Mouse (Mus musculus) MEL (cell line): Measurements from ENCODE around the gene Pcnx. TPM values are rescaled to one million over a fixed set of nuclear protein-coding genes. Genes with fewer than 3 reads are reported as not detected.

Experiments used
- DNase-seq: peaks from one replicate; pipeline ENCODE4 v3.0.0; 2011; ENCODE audit warnings: low read depth, low spot score
- H3K27ac ChIP-seq: 2 replicates; pipeline ENCODE4 v1.5.1; 2012; ENCODE audit warnings: low read depth, mild to moderate bottlenecking, control low read depth, low read length, moderate library complexity; ENCODE audit not compliant: control insufficient read depth
- H3K27me3 ChIP-seq, 2 experiments: fragments of 150-350 bp in 1 of 2; sonication (generic) in 1 of 2; 2 replicates each; pipeline ENCODE4 v1.6.1; 2012; ENCODE audit warnings: low read length in 2 of 2, mild to moderate bottlenecking in 2 of 2, improper control_type of control experiment in 1 of 2, moderate library complexity in 1 of 2; ENCODE audit not compliant: insufficient read depth in 2 of 2, control insufficient read depth in 1 of 2
- H3K36me3 ChIP-seq, 2 experiments: 2 replicates each; pipeline ENCODE4 v1.6.1; 2012 to 2014; ENCODE audit warnings: low read length in 2 of 2, improper control_type of control experiment in 1 of 2, inconsistent platforms in 1 of 2, mild to moderate bottlenecking in 1 of 2; ENCODE audit not compliant: insufficient read depth in 2 of 2, control insufficient read depth in 1 of 2
- H3K4me1 ChIP-seq, 2 experiments: fragments of 150-350 bp in 1 of 2; sonication (generic) in 1 of 2; 2 replicates each; pipeline ENCODE4 v1.6.1; 2012; ENCODE audit warnings: low read length in 2 of 2, improper control_type of control experiment in 1 of 2, mild to moderate bottlenecking in 1 of 2; ENCODE audit not compliant: insufficient read depth in 2 of 2, control insufficient read depth in 1 of 2
- H3K4me3 ChIP-seq, 2 experiments: fragments of 150-350 bp in 1 of 2; sonication (generic) in 1 of 2; 2 replicates each; pipeline ENCODE4 v1.5.1; 2012; ENCODE audit warnings: low read depth in 2 of 2, low read length in 2 of 2, mild to moderate bottlenecking in 2 of 2, moderate library complexity in 2 of 2, control low read depth in 1 of 2, improper control_type of control experiment in 1 of 2; ENCODE audit not compliant: control insufficient read depth in 1 of 2, insufficient read depth in 1 of 2
- H3K79me2 ChIP-seq: 2 replicates; pipeline ENCODE4 v1.6.1; 2012; ENCODE audit warnings: mild to moderate bottlenecking, low read length, moderate library complexity; ENCODE audit not compliant: control insufficient read depth, poor library complexity, insufficient read depth
- H3K9ac ChIP-seq: 2 replicates; pipeline ENCODE4 v1.6.1; 2012; ENCODE audit warnings: low read depth, mild to moderate bottlenecking, control low read depth, low read length, moderate library complexity; ENCODE audit not compliant: control insufficient read depth, poor library complexity, severe bottlenecking
- H3K9me3 ChIP-seq: fragments of 150-350 bp; sonication (generic); replicated peaks from 2 replicates; pipeline ENCODE4 v1.6.1; 2012; ENCODE audit warnings: mild to moderate bottlenecking, low read length, improper control_type of control experiment, moderate library complexity; ENCODE audit not compliant: insufficient read depth
- BHLHE40 ChIP-seq: IDR thresholded peaks from 2 replicates; pipeline ENCODE4 v1.6.1; 2012; ENCODE audit warnings: low read depth, mild to moderate bottlenecking, inconsistent platforms, low read length, improper control_type of control experiment, borderline replicate concordance
- E2F4 ChIP-seq: IDR thresholded peaks from 2 replicates; pipeline ENCODE4 v1.6.1; 2011; ENCODE audit warnings: low read depth, low read length, improper control_type of control experiment, borderline replicate concordance
- GATA1 ChIP-seq: IDR thresholded peaks from 2 replicates; pipeline ENCODE4 v1.6.1; 2011; ENCODE audit warnings: low read depth, low read length, improper control_type of control experiment
- MAX ChIP-seq: IDR thresholded peaks from 2 replicates; pipeline ENCODE4 v1.6.1; 2011; ENCODE audit warnings: low read length, improper control_type of control experiment
- MEF2A ChIP-seq: IDR thresholded peaks from 2 replicates; pipeline ENCODE4 v1.6.1; 2014; ENCODE audit warnings: low read depth, mild to moderate bottlenecking, inconsistent platforms, low read length, improper control_type of control experiment; ENCODE audit not compliant: poor library complexity, insufficient replicate concordance, severe bottlenecking; ENCODE audit errors: extremely low read depth
- MYC ChIP-seq: IDR thresholded peaks from 2 replicates; pipeline ENCODE4 v1.6.1; 2011; ENCODE audit warnings: low read depth, mild to moderate bottlenecking, low read length, improper control_type of control experiment, moderate library complexity
- NRF1 ChIP-seq: IDR thresholded peaks from 2 replicates; pipeline ENCODE4 v1.6.1; 2014; ENCODE audit warnings: low read depth, mild to moderate bottlenecking, inconsistent platforms, low read length, improper control_type of control experiment, moderate library complexity; ENCODE audit not compliant: poor library complexity, insufficient read depth, severe bottlenecking
- POLR2A ChIP-seq, 2 experiments: IDR thresholded peaks; 2 replicates each; pipeline ENCODE4 v1.6.1; 2011 to 2012; ENCODE audit warnings: low read length in 2 of 2, mild to moderate bottlenecking in 2 of 2, control low read depth in 1 of 2, improper control_type of control experiment in 1 of 2, low read depth in 1 of 2, moderate library complexity in 1 of 2; ENCODE audit not compliant: control insufficient read depth in 1 of 2, insufficient read depth in 1 of 2, poor library complexity in 1 of 2
- POLR2AphosphoS2 ChIP-seq: IDR thresholded peaks from 2 replicates; pipeline ENCODE4 v1.6.1; 2011; ENCODE audit warnings: low read length, improper control_type of control experiment
- RAD21 ChIP-seq: IDR thresholded peaks from 2 replicates; pipeline ENCODE4 v1.6.1; 2011; ENCODE audit warnings: mild to moderate bottlenecking, low read depth, low read length, improper control_type of control experiment
- RCOR1 ChIP-seq: IDR thresholded peaks from 2 replicates; pipeline ENCODE4 v1.6.1; 2012; ENCODE audit warnings: low read depth, mild to moderate bottlenecking, inconsistent platforms, low read length, improper control_type of control experiment
- TCF12 ChIP-seq: IDR thresholded peaks from 2 replicates; pipeline ENCODE4 v1.6.1; 2014; ENCODE audit warnings: low read depth, mild to moderate bottlenecking, inconsistent platforms, low read length, improper control_type of control experiment, moderate library complexity
- UBTF ChIP-seq: IDR thresholded peaks from 2 replicates; pipeline ENCODE4 v1.6.1; 2012; ENCODE audit warnings: low read depth, mild to moderate bottlenecking, inconsistent platforms, low read length, improper control_type of control experiment, moderate library complexity, borderline replicate concordance; ENCODE audit not compliant: insufficient read depth
- USF2 ChIP-seq, 2 experiments: IDR thresholded peaks; 2 replicates each; pipeline ENCODE4 v1.6.1; 2011 to 2012; ENCODE audit warnings: improper control_type of control experiment in 2 of 2, low read length in 2 of 2, borderline replicate concordance in 1 of 2, inconsistent platforms in 1 of 2, low read depth in 1 of 2, mild to moderate bottlenecking in 1 of 2; ENCODE audit not compliant: insufficient read depth in 1 of 2
- ZNF384 ChIP-seq: IDR thresholded peaks from 2 replicates; pipeline ENCODE4 v1.6.1; 2012; ENCODE audit warnings: low read depth, mild to moderate bottlenecking, inconsistent platforms, low read length, improper control_type of control experiment
- polyA plus RNA-seq, 2 experiments: library from polyadenylated mRNA; stranded (reverse) in 1 of 2; unstranded in 1 of 2; fragments of >175 nt in 1 of 2; fragments of >200 nt in 1 of 2; gene quantifications; 2 replicates each; pipeline versions ENCODE4 v1.2.1 to v1.2.4; 2012; ENCODE audit warnings: low replicate concordance in 2 of 2, low read depth in 1 of 2; ENCODE audit not compliant: insufficient read length in 2 of 2, insufficient read depth in 1 of 2, missing spikeins in 1 of 2
- total RNA-seq: library from RNA; depleted of rRNA; stranded (reverse); fragments of 300-350 nt; gene quantifications from 2 replicates; pipeline ENCODE4 v1.2.3, GENCODE M21; 2012

Pcnx gene
- total and polyA plus RNA-seq, 3 experiments, result 8.9 to 140 (median 20.6) TPM

DNA sequence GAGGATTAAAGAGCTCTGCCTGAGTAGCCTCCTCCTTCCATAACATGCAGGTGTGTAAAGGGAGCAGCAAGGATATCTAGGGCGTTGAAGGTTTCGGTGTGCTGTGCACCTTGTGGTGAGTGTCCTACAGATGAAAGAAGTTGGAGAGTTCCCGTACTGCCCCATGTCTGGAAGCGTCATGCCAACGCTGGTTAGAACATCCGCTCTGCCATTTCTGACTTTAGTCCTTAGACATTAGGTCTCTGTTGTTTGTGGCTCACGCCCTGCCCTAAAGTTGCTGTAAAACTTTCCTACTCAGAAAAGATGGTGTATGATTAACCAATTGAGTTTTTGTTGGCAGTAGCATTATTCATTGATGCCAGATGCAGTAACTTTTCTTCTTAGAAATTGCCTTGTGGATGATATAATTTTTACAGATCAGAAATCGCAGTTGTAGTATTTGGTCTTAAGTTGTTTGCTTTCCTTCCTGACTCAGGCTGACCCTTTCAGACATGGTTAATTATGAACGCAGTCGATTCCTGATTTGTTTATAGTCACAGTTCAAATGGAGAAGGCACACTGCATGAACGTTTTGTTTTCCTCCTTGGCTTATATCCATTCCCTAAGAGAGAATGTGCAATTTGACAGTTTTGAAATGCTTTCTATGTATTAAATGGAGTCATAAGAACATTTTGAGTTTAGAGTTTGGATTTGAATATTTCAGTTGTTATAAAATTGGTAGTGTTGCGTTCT, 83.7 kb downstream of the Pcnx start:
- Histone ChIP-seq H3K36me3 (no peaks in the 10 kb centered on the region), H3K4me3 (no peak overlapping the region), H3K79me2 (no peaks in the 10 kb centered on the region), H3K4me1 (no peaks in the 10 kb centered on the region), H3K9ac (no peak overlapping the region), H3K27ac (no peak overlapping the region), H3K9me3 (no peaks in the 10 kb centered on the region), H3K27me3 (no peaks in the 10 kb centered on the region)
- TF ChIP-seq UBTF, result no peak
- no peak for TF ChIP-seq USF2 (IDR thresholded peaks at IDR 0.05; ENCODE audit: borderline replicate concordance in 1 of 2, insufficient read depth in 1 of 2, low read depth in 1 of 2, low read length in 2 of 2)
- TF ChIP-seq RAD21, result no peak
- no peak for TF ChIP-seq MAX
- no peak for TF ChIP-seq NRF1
- no peak for TF ChIP-seq E2F4
- TF ChIP-seq GATA1, result no peak
- TF ChIP-seq POLR2AphosphoS2, result no peak
- no peak for TF ChIP-seq ZNF384
- TF ChIP-seq BHLHE40, result no peak
- no peak for TF ChIP-seq TCF12
- TF ChIP-seq MEF2A, result no peak
- TF ChIP-seq RCOR1, result no peak
- no peak for TF ChIP-seq MYC
- DNase-seq, result no peak

DNA sequence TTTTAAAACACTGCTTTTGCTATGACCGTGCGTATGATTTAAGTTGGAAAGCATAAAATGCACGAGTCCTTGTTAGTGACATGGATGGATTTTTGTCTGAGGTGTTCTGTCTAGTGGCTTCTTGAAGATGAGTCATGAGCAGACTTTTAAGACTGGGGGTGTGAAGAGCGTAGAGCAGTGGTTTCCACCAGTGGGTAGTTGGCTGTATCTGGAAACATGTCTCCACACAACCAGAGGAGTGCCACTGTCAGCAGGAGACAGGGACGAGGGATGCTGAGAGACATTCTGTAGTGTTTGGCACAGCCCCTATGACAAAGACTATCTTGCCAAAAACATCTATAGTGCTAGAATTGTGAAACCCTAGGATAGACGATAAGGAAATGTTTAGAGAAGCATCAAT, 89.2 kb downstream of the Pcnx start:
- no peak overlapping the region for H3K9ac ChIP-seq
- H3K27me3 ChIP-seq, result no peaks in the 10 kb centered on the region
- H3K9me3 ChIP-seq, result no peaks in the 10 kb centered on the region
- H3K4me1 ChIP-seq, result no peaks in the 10 kb centered on the region
- TF ChIP-seq POLR2A (IDR thresholded peaks at IDR 0.05; ENCODE audit: control insufficient read depth in 1 of 2, insufficient read depth in 1 of 2, low read depth in 1 of 2, low read length in 2 of 2, poor library complexity in 1 of 2), result no peak
- TF ChIP-seq BHLHE40, result no peak
- TF ChIP-seq, all 39 proteins: peak for 0
- Histone ChIP-seq H3K79me2 (no peaks in the 10 kb centered on the region), H3K27ac (no peak overlapping the region), H3K36me3 (peaks cover 0 to 2% of the 10 kb centered on the region in 2 experiments; a peak in 1 of 4 replicates), H3K4me3 (no peak overlapping the region)
- no peak for DNase-seq
